Mouse (Mus musculus) adrenal gland (tissue): ENCODE data around the gene Gm14403.
"Not testable (repeated sequence)": the region's sequence is repeated elsewhere in the genome, so short reads cannot be mapped to it uniquely, and the experiment has no call there.

ENCODE experiments used
- intact Hi-C: fragments of 180-260 bp; cut with DNase I; formaldehyde crosslinking; loops from one replicate; pipeline ENCODE4 v1.15.1; 2025
- long read RNA-seq, 2 experiments: library from polyadenylated mRNA; unstranded; transcript quantifications; one replicate each; pipeline ENCODE4 v2.0.0; 2020; ENCODE audit warnings: borderline replicate concordance in 1 of 2; ENCODE audit not compliant: insufficient replicate concordance in 1 of 2

Gene Gm14403
- long read RNA-seq, experiment 1, partial matches to known transcripts: 0 of 4 reads
- long read RNA-seq, experiment 1, other reads (novel, unspliced or antisense): 4 of 4 reads
- long read RNA-seq, experiment 2, partial matches to known transcripts: 0 of 3 reads
- long read RNA-seq, experiment 2, other reads (novel, unspliced or antisense): 3 of 3 reads

- intact Hi-C loops: not testable (repeated sequence)
These were observed at the start of gene Gm14403 for GRCm38 (mm10) chr2:177498067-177498466. Gm14403 (plus strand) TSS chr2:177498215.

DNA sequence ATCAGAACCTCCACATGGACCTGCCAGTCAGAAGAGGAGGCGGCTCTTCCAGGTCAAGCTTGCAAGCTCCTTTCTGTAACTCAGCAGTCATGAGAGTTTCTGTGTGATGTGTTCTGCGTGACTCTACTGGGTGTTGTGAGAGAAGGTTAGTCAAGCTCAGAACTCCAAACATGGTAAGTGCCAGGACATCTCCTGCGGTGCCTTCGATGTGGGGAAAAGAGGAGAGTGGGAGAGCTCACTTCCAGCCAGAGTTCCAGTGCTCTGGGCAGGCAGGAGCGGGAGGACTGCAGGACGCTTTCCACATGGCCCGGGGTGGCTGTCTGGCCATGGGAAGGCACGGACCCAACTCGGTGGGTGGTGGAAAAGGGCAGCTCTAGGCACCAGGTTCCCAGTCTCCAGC lies 33.3 kb upstream of the Gm14403 start, which contains the start of gene Zfp970:
Gene Zfp970, plus strand, starts transcription at position 58 of the 400 bp plus-strand sequence.
- intact Hi-C loops: not testable (repeated sequence)

DNA sequence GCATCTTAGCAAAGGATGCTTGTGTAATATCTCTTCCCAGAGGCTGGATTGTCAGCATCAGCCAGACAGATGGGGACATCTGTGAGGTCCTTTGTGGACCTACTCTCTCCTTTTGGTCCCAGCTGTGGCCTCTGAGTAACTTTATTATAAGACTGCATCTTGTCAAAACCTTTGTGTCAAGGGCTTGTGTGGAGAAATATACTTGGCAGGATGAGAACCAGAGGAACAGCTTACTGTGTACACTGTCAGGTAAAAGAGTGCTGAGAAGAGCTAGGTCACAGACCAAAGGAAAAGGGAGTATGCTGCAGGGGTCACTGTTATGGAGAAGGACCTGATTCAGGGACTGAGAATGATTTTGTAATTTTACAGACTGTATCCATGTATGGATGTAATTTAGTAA lies 29.8 kb upstream of the Gm14403 start:
- intact Hi-C loops: not testable (repeated sequence)

GRCm38 (mm10) chr2:177472261-177472660 lies 25.8 kb upstream of the Gm14403 start:
- intact Hi-C loops: not testable (repeated sequence)

- intact Hi-C loops: not testable (repeated sequence)
These were observed 16.0 kb upstream of the Gm14403 start for GRCm38 (mm10) chr2:177481971-177482370.

DNA sequence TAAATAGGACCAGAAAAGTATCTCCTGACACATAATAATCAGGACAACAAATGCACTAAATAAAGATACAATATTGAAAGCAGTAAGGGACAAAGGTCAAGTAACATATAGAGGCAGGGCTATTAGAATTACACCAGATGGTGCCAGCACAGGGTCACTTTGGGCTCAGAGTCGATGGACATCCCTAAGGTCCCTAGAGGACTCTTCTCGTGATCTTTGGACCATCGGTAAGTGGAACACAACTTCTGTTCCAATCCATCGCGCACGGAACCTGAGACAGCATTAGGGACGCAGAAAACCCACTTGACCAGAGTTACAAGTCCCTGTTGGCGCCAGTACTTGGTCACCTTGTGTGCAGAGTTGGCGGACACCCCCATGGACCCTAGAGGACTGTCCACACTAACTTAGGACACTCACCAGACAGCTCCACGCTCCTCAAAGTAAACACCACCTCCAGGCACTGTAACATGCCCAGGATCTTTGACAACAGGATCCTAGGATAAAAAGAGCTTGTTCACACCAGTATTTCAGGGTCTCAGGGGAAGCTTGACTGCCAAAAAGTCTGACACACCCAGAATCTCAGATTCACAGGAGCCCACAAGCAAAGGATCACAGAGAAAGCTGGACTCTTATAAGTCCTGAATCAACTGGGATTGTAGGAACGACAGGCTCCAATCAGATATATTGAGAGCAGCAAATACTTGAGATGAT lies 14.6 kb upstream of the Gm14403 start:
- intact Hi-C loops: not testable (repeated sequence)

DNA sequence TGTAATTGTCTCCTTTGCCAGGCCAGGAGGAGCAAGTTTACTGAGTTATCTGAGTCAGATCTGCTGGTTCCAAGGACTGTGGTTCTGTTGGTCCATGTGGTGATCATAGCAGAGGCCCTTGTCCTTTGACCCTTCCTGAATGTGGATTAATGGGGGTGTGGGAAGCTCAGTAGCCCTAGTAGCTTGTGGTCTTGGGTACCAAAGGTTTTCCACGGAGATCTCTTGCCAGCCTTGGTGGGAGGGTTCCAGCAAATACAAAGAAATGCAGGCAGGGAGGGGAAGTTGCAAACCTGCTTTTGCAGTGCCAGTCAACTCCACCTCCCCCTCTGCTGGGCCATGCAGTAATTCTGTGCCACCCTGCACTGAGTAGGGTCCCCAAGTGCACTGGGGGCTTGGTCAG lies 1.2 kb downstream of the Gm14403 start:
- intact Hi-C loops: not testable (repeated sequence)

- intact Hi-C loops: not testable (repeated sequence)
These were observed 7.2 kb downstream of the Gm14403 start for GRCm38 (mm10) chr2:177505211-177505719.

GRCm38 (mm10) chr2:177511381-177511780 lies 13.4 kb downstream of the Gm14403 start:
- intact Hi-C loops: not testable (repeated sequence)

GRCm38 (mm10) chr2:177511972-177512371 lies 14.0 kb downstream of the Gm14403 start:
- intact Hi-C loops: not testable (repeated sequence)

- intact Hi-C loops: not testable (repeated sequence)
These were observed 16.0 kb downstream of the Gm14403 start for GRCm38 (mm10) chr2:177513991-177514479.

- intact Hi-C loops: not testable (repeated sequence)
These were observed 19.7 kb downstream of the Gm14403 start for GRCm38 (mm10) chr2:177517746-177518145.

- intact Hi-C loops: not testable (repeated sequence)
These were observed 20.3 kb downstream of the Gm14403 start for GRCm38 (mm10) chr2:177518354-177518753.

- intact Hi-C loops: not testable (repeated sequence)
These were observed 20.9 kb downstream of the Gm14403 start for GRCm38 (mm10) chr2:177518960-177519359.

DNA sequence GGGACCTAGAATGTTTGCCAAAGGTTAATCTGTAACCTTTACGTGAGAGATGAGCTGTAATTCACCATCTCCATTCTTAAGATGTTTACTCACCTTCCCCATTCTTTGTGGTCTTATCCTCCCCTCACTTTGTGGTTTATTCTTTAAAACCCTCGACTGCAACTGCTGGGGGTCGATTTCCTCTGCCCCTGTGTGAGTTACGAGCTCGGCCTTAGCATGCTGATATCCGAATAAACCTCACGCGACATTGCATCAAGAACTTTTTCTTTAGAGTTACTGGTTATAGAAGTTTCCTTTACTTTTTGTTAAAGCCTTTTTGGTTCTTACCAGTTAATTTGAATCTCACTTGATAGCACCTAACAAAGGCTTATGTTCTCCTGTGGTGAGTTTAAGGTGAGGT lies 22.0 kb downstream of the Gm14403 start:
- intact Hi-C loops: no loop called here

DNA sequence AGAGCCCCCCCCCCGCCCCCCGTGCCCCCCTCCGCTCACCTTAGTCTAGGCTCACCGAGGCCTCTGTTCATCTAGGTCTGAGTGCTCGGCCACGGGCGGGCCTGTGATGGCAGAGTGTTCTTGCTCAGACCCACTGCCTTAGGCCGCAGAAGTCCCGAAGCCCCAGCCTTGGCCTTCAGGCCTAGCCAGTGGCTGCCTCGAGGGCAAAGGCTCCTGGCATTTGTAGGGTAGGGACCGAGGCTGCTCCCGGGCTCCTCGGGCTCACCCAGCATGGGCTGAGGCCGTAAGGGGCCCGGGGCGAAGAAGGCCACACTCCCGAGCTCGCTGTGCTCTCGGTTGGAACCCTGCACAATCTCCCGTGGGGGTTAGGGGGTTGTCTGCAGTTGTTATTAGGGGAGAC lies 25.0 kb downstream of the Gm14403 start:
- intact Hi-C loops: no loop called here

- intact Hi-C loops: not testable (repeated sequence)
These were observed 25.7 kb downstream of the Gm14403 start for GRCm38 (mm10) chr2:177523674-177524073.

DNA sequence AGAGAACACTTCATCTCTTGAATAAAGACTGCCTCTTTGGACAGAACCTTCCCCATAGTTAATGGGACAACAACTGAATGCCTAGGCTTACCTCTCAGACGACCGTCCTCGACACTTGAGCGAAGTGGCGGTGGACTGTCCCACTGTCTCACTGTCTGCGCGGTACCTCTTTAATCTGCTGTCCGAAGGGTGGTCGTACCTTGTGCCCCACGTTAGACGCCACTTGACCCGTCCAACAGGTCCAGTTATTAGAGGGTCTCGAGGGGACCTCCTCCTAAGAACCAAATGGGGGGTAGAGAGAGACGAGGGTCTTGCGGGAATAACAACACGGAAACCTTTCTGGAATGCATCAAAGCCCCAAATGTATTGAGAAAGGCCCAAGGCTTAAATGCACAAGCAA lies 26.2 kb downstream of the Gm14403 start:
- intact Hi-C loops: not testable (repeated sequence)

DNA sequence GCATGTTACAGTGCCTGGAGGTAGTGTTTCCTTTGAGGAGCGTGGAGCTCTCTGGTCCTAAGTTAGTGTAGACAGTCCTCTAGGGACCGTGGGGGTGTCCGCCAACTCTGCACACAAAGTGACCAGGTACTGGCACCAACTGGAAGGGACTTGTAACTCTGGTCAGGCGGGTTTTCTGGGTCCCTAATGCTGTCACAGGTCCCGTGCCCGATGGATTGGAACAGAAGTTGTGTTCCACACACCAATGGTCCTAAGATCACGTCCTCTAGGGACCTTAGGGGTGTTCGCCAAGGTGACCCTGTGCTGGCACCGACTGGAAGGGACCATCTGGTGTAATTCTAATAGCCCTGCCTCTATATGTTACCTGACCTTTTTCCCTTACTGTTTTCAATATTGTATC lies 37.9 kb downstream of the Gm14403 start:
- intact Hi-C loops: no loop called here

GRCm38 (mm10) chr2:177537141-177537540 lies 39.1 kb downstream of the Gm14403 start:
- intact Hi-C loops: not testable (repeated sequence)

GRCm38 (mm10) chr2:177537717-177538116 lies 39.7 kb downstream of the Gm14403 start:
- intact Hi-C loops: not testable (repeated sequence)

DNA sequence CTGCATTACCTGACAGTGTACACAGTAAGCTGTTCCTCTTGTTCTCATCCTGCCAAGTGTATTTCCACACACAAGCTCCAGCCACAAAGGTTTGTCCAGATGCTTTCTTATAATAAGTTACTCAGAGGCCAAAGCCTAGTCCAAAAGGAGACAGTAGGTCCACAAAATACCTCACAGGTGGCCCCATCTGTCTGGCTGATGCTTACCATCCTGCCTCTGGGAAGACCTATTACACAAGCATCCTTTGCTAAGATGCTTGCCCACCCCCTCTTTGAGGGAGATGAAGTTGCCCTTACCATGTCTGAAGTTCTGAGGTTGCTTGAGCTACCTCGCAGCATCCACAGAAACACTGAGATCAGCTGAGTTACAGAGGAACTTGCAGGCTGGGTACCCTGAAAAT lies 57.2 kb downstream of the Gm14403 start:
- intact Hi-C loops: not testable (repeated sequence)
